Mouse (Mus musculus): Measurements from ENCODE around the gene Etnk1.

The Etnk1 gene

GRCm38 (mm10) chr6:143221245-143221644 lies 54.2 kb downstream of the Etnk1 start:
- no peak for DNase-seq

- DNase-seq, result no peak
Measured at GRCm38 (mm10) chr6:143224057-143224456, 57.0 kb downstream of the Etnk1 start.

- DNase-seq, result no peak
Measured at GRCm38 (mm10) chr6:143224885-143225284, 57.9 kb downstream of the Etnk1 start.

GRCm38 (mm10) chr6:143228696-143229095 lies 61.7 kb downstream of the Etnk1 start:
- no peak for DNase-seq

- no peak for DNase-seq
Measured at GRCm38 (mm10) chr6:143229906-143230305, 62.9 kb downstream of the Etnk1 start.

- no peak for DNase-seq
Measured at GRCm38 (mm10) chr6:143230888-143231287, 63.9 kb downstream of the Etnk1 start.

GRCm38 (mm10) chr6:143232718-143233117 lies 65.7 kb downstream of the Etnk1 start:
- no peak for DNase-seq

GRCm38 (mm10) chr6:143234868-143235267 lies 67.8 kb downstream of the Etnk1 start:
- no peak for DNase-seq

GRCm38 (mm10) chr6:143239362-143240074 lies 72.5 kb downstream of the Etnk1 start:
- no peak for DNase-seq

- DNase-seq, result no peak
Measured at GRCm38 (mm10) chr6:143243191-143243590, 76.2 kb downstream of the Etnk1 start.

- DNase-seq, result no peak
Measured at GRCm38 (mm10) chr6:143257921-143258320, 90.9 kb downstream of the Etnk1 start.

- no peak for DNase-seq
Measured at GRCm38 (mm10) chr6:143259169-143259629, 92.2 kb downstream of the Etnk1 start.

- DNase-seq, result no peak
Measured at GRCm38 (mm10) chr6:143259870-143260559, 93.0 kb downstream of the Etnk1 start.

- no peak for DNase-seq
Measured at GRCm38 (mm10) chr6:143260560-143261288, 93.7 kb downstream of the Etnk1 start.

GRCm38 (mm10) chr6:143261289-143261665 lies 94.3 kb downstream of the Etnk1 start:
- DNase-seq, result no peak

- DNase-seq, result no peak
Measured at GRCm38 (mm10) chr6:143265482-143265881, 98.5 kb downstream of the Etnk1 start.

GRCm38 (mm10) chr6:143279222-143279621 lies 112.2 kb downstream of the Etnk1 start:
- peak; percentile 18 for DNase-seq

All from thymus, postnatal 25 days (tissue).